Mouse (Mus musculus) lung, postnatal 4 days (tissue): ENCODE data around the gene Cyp4f18.
"Not testable (repeated sequence)": the region's sequence is repeated elsewhere in the genome, so short reads cannot be mapped to it uniquely, and the experiment has no call there.

ENCODE experiments used
- DNase-seq, 2 experiments: peaks; one replicate each; pipeline ENCODE4 v3.0.0; 2021

The Cyp4f18 gene

DNA sequence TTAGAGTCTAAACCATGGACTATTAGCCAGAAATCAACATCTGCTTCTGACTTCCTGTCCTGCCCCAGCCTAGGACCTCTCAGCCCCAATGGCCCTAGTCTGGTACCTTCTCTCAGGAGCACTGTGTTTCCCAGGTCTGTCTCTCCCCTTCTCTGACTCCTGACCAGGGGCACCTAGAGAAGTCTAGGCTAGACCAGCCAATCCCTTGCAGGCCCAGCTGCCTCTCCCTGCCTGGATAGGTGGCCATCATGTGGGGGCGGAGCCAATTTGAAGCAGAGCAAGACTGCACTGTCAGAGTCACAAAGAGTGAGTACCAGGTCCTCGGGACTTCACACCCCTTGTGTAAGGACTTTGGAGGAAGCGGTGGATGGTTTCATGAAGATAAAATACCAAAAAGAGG, at the start of gene Cyp4f18:
TSS of gene Cyp4f18 (minus strand) at position 154 of the 400 bp plus-strand sequence.
- DNase-seq: peak; percentile 64 to 65

DNA sequence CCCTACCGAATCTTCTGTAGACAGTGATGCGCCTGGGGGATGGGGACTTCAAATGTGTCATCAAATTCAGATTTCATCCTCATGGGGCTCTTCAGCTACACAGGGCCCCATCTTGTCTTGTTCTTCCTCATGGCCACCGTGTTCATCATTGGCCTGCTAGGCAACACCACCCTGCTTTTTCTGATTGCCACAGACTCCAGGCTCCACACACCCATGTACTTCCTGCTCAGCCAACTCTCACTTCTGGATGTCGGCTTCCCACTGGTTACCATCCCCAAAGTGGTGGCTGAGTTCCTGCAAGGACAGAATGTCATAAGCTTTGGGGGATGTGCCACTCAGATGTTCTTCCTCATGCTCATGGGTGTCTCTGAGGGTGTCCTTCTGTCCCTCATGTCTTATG, 48.2 kb upstream of the Cyp4f18 start:
- not testable (repeated sequence) for DNase-seq

DNA sequence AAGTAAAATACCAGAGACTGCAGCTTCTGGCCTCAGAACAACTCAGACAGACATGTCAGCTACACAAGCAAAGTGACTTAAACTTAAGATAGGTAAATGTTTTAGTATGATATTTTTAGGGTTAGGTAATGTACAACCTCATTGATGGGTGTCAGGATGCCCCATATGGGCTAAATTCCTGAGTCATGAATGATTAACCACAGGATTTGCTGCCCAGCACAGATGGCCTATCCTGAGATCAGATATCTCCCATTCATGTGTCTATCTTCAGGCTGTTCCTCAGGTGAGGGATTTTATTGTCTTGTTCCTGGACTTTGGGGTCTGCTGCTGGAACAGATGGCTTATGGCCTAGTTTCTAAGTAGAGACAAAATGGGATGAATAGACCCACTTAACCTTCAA, 45.2 kb upstream of the Cyp4f18 start:
- DNase-seq: not testable (repeated sequence)

DNA sequence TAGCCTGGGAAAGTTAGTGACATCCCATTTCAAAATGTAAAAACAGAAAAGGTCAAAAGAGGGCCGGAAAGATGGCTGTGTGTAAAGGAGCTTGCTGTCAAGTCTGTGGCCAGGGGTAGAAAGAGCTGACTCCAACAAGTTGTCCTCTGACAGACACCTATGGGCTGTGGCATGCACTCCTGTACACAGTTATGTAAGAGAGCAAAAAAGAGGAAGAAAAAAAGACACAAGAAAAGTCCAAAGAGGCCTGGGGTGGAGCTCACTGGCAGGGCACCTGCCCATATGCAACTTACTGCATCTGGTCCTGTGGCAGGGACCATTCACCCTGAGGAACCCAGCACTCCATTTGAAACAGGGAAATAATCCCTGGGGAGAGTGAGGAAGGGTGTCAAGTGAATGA, 33.1 kb upstream of the Cyp4f18 start:
- no peak for DNase-seq

DNA sequence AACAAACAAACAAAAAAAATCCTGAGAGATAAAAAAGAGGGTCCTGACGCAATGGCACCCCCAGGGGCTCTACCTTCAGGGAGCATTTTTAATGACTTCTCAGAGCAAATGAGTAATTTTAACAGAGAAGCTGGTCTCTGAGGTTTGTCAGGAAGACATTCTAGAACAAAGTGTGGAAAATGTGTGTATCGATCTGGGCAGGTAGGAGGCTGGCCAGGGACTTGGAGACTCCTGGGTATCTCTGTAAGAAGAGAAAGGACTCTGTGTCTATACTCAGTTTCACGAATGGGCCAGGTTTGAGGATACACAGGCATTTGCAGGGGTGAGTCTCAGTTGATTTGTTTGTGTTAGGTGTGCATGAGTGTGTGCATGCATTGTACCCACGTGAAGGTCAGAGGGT, 31.5 kb upstream of the Cyp4f18 start, which contains the start of gene Olfr372:
TSS of gene Olfr372 (plus strand) at position 301 of the 400 bp plus-strand sequence.
- not testable (repeated sequence) for DNase-seq

DNA sequence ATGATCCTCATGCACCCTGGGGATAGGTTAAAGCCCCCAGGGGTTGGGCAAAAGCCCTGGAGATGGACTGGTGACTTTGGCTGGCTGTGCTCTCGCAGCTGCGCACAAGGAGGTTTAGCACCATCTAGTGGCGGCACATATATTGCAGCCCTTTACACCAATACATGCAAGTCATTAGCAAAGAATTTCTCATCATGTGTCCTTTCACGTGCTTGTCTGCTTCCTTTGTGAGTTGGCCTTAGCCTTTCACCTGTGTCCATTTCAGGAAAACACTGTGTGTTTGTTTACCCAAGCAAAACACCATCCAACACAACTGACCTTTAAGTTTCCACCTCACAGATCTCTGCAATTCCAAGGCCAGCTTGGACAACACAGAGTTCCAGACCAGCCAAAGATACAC, 23.5 kb upstream of the Cyp4f18 start:
- peak in 1 of 2 experiments; percentile 54 for DNase-seq

DNA sequence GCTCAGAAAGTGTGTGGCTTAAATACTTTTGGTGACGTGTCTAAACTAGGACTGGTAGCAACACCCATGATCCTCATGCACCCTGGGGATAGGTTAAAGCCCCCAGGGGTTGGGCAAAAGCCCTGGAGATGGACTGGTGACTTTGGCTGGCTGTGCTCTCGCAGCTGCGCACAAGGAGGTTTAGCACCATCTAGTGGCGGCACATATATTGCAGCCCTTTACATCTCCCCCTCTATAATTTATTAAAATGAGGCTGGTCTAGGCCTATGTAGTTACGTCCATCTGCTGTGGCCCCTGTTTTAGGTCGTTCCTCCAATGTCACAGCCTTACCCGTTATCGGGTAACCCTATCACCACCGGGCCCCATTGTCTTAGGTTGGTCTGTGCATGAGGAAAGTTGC, 15.5 kb upstream of the Cyp4f18 start:
- peak; percentile 34 to 55 for DNase-seq

DNA sequence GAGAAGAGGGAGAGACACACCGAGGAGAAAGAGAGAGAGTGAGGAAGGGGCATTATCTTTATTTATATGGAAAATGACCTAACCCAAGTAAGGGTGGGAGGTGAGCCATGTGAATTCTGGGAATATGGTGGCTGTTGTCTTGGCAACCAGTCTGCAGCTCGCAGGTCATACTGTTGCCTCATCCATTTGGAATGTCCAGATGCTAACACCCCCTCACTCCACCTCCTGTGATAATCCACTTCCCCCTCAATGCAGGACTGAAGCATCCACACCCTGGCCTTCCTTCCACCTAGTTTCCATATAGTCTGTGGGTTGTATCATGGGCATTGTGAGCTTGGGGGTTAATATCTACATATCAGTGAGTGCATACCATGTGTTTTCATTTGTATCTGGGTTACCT, 10.4 kb upstream of the Cyp4f18 start:
- no peak for DNase-seq

DNA sequence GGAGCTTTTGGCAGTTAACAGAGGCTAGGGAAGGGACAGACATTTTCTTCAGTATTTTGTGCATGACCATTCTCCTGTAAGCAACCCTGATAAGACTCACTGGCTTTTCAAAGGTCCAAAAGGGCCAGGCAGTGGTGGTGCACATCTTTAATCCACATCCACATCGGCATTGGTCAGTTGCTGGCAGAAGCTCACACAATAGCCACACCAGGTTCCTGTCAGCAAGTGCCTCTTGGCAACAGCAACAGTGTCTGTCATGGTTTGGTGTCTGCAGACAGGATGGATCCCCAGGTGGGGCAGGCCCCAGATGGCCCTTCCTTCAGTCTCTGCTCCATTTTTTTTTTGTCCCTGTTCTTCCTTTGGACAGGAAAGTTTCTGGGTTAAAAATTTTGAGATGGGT, 9.6 kb upstream of the Cyp4f18 start:
- DNase-seq: not testable (repeated sequence)

DNA sequence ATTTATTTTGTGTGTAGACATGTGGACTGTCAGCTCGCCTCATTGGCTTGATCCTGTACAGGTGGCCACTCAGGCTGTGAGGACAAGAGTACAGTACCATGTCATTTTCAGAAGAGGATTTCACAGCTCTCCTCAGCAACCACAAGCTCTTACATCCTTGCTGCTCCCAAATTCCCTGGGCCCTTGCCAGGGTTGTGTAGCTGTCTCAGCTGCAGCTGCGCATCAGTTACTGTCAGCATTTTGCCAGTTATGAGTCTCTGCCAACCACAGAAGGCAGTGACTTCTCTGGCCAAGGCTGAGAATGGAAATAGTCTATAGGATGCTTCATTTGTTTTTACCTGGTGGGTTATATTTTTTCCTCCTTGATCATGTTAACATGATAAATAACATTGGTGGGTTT, 8.7 kb upstream of the Cyp4f18 start:
- DNase-seq: no peak

- peak; percentile 23 to 26 for DNase-seq
Observed at GRCm38 (mm10) chr8:72017339-72017738, 7.9 kb upstream of the Cyp4f18 start.

GRCm38 (mm10) chr8:72013506-72014228, 4.2 kb upstream of the Cyp4f18 start:
- DNase-seq: not testable (repeated sequence)

GRCm38 (mm10) chr8:72008134-72008641, 1.2 kb downstream of the Cyp4f18 start:
- DNase-seq: peak in 1 of 2 experiments; percentile 48

GRCm38 (mm10) chr8:72006763-72007162, 2.7 kb downstream of the Cyp4f18 start:
- no peak for DNase-seq

DNA sequence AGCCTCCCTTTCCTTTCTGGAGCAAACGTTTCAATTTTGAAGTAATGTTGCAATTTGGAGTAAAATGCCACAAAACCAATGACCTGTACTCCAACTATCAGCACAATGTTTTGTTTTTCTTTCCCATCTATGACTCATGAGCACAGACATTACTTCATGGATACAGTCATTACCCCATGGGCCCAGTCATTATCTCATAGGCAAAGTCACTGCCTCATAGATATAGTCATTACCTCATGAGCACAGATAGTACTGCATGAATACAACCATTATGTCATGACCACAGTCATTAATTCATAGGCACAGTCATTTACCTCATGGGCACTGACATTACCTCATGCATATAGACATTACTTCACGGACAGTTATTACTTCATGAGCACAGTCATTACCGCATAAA, 3.5 kb downstream of the Cyp4f18 start:
- no peak for DNase-seq

DNA sequence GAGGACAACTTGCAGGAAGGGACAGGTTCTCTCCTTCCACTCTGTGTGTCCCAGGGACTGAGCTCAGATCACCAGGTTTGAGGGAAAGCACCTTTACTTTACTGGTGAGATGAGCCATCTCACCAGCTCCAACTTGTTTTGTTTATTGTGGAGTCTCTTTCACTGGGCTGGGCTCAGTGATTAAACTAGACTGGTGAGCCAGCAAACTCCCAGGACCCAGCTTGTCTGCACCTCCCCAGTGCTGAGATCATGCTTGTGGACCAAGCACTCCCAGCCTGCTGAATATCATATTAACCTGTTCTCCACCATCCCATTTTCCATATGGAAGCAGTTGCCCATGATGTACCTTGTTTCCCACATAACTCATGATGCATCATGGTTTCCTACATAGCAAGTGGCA, 6.5 kb downstream of the Cyp4f18 start:
- DNase-seq: no peak

- no peak for DNase-seq
Observed at GRCm38 (mm10) chr8:72000223-72000622, 9.2 kb downstream of the Cyp4f18 start.

DNA sequence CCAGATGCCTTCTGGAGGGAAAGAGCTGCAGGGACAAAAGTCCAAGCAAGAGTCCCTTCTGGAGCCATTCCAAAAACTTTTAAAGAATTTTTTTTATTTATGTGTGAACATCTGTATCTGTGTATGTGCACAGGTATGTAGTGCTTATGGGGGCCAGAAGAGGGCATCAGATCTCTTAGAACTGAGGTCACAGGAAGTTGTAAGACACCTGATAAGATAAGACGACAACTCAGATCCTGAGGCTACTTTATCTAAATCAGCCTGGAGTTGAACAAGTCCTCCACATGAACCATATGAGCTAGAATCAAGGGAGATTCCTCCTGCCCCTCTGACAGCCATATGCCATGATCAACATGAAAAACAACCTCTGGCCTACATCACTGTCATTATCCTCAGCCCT, 10.0 kb downstream of the Cyp4f18 start:
- no peak for DNase-seq

- DNase-seq: no peak
Observed at GRCm38 (mm10) chr8:71988867-71989599, 20.4 kb downstream of the Cyp4f18 start.

- DNase-seq: peak; percentile 67 to 74
Observed at GRCm38 (mm10) chr8:71988110-71988866, 21.1 kb downstream of the Cyp4f18 start.

DNA sequence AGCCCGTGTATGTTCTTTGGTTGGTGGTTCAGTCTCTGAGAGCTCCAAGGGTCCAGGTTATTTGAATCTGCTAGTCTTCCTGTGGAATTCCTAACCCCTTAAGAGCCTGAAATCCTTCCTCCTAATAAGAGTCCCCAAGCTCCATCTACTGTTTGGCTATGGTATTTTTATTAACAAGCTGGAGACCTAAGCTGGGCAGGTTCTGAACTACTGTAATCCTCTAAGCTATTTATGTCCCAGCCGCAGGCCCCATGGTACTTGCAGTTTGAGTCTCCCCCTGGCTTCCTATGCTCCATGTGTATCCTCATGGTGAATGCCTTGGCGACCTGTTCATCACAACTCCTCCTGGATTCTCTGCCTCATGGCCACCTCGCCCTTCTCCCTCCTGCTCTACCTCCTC, 24.8 kb downstream of the Cyp4f18 start:
- DNase-seq: no peak

- no peak for DNase-seq
Observed at GRCm38 (mm10) chr8:71981456-71981855, 28.0 kb downstream of the Cyp4f18 start.

- no peak for DNase-seq
Observed at GRCm38 (mm10) chr8:71981032-71981431, 28.4 kb downstream of the Cyp4f18 start.
